8 mouse cellular contexts compared by ENCODE assay signal in the genomic region with DNA sequence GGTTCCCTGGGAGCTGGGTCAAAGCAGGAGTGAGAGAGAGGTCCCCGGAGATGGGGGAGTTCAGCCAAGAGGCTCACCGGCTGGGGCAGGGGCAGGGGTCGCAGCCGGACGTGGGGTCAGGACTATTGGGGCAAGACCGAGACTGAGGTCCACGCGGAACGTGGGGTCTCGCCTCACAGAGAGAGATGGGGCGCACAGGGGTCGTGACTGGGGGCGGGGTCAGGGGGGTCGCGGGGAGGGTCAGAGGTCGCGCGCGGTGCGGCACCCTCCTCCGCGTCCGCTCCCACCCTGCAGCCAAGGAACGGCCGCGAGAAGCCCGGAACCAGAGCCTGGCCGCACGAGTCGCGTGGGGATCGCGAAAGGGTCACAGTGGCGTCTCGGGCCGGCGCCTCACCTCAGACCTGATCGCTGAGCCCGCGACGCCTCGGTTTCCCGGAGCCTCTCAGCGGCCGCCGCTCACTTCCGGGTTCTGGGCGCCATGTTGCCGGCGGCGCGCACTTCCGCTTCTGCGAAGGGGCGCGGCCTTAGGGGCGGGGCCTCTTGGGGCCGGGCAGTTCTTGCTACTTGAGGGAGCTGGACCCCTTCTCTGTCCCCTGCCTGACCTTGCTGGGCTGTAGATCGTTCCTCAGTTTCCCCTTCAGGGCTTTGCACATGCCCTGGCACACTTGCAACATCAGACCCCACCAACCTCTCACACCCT. TPM values are rescaled to one million over a fixed set of nuclear protein-coding genes. Genes with fewer than 3 reads are reported as not detected.
DNase-seq lines count a peak whose midpoint lies in the region; ATAC-seq lines count a peak whose summit lies in the region.

No protein-coding gene starts in this region.

- ATAC-seq in frontal cortex, adult (ENCODE audit: low TSS enrichment) = peak; percentile 95

- peak overlapping the region; percentile 93 for H3K27ac ChIP-seq in hindbrain, embryonic 10.5 days

- H3K4me1 ChIP-seq in hindbrain, embryonic 10.5 days (replicated peaks) = peaks cover 48% of the 10 kb centered on the region

- no peaks in the 10 kb centered on the region for H3K9me3 ChIP-seq in hindbrain, embryonic 10.5 days

- H3K4me3 ChIP-seq in hindbrain, embryonic 10.5 days = peak overlapping the region; percentile 81

- H3K36me3 ChIP-seq in hindbrain, embryonic 10.5 days = no peaks in the 10 kb centered on the region

- peak; percentile 85 for DNase-seq in Muller cell, postnatal 12 days (ENCODE audit: inconsistent ontology term)
- DNase-seq in cerebellum, adult 8-10 months = peak; percentile 84
- DNase-seq in hindbrain, embryonic 10.5 days (ENCODE audit: low spot score) = peak; percentile 89
- peak; percentile 70 to 76 for DNase-seq in layer of hippocampus, postnatal 25 days (ENCODE audit: extremely low spot score in 1 of 2, low spot score in 1 of 2)
- peak; percentile 90 for DNase-seq in lung, postnatal 25 days (ENCODE audit: low spot score)
- DNase-seq in retina, adult 2 months (ENCODE audit: low read depth, low spot score) = peak; percentile 55
- DNase-seq in thymus, postnatal 25 days = peak; percentile 91

- WGBS in hindbrain, embryonic 10.5 days = under 1% methylated on average over 59 of the region's 59 CpGs

- H3K27me3 ChIP-seq in hindbrain, embryonic 10.5 days (ENCODE audit: insufficient read depth, poor library complexity, severe bottlenecking) = no peaks in the 10 kb centered on the region

RNA-seq across cellular contexts. Expression of a gene that starts 3.0 kb away (rescaled TPM):
- polyA plus RNA-seq in hindbrain, embryonic 10.5 days (2016; fragmentation: Nextera tagmentation; extraction: Ambion mirVana) = 16.8 and 17.2 TPM in 2 replicates
- 10 to 100 TPM; 14.5 to 22.0 TPM for total RNA-seq in layer of hippocampus, postnatal 25 days (2021)

RNA-seq across cellular contexts. Expression of a gene that starts 13.2 kb away (rescaled TPM):
- polyA plus RNA-seq in hindbrain, embryonic 10.5 days (2016; fragmentation: Nextera tagmentation; extraction: Ambion mirVana) = 18.5 and 21.1 TPM in 2 replicates
- 10 to 100 TPM; 89.1 to 94.3 TPM for total RNA-seq in layer of hippocampus, postnatal 25 days (2021)

RNA-seq across cellular contexts. Expression of a gene that starts 36.1 kb away (rescaled TPM):
- polyA plus RNA-seq in hindbrain, embryonic 10.5 days (2016; fragmentation: Nextera tagmentation; extraction: Ambion mirVana) = 484 and 504 TPM in 2 replicates
- total RNA-seq in layer of hippocampus, postnatal 25 days (2021) = 100 to 1,000 TPM; 338 to 391 TPM

RNA-seq across cellular contexts. Expression of a gene that starts 38.3 kb away (rescaled TPM):
- polyA plus RNA-seq in hindbrain, embryonic 10.5 days (2016; fragmentation: Nextera tagmentation; extraction: Ambion mirVana) = 7.1 and 15.0 TPM in 2 replicates
- total RNA-seq in layer of hippocampus, postnatal 25 days (2021) = 100 to 1,000 TPM; 399 to 401 TPM

RNA-seq across cellular contexts. Expression of a gene that starts 45.7 kb away (rescaled TPM):
- 22.3 and 24.6 TPM in 2 replicates for polyA plus RNA-seq in hindbrain, embryonic 10.5 days (2016; fragmentation: Nextera tagmentation; extraction: Ambion mirVana)
- 10 to 100 TPM; 61.4 to 82.4 TPM for total RNA-seq in layer of hippocampus, postnatal 25 days (2021)

Comparison
In these comparisons a context has a peak if more than half of its experiments do, and no peak if none do; other contexts are left out.
1. Peak in every context shown above with its lines: DNase-seq, ATAC-seq, H3K4me3 ChIP-seq and H3K27ac ChIP-seq.